Mouse (Mus musculus): Measurements from ENCODE around the gene Rpl28. TPM values are rescaled to one million over a fixed set of nuclear protein-coding genes. Genes with fewer than 3 reads are reported as not detected.

The Rpl28 gene
- polyA plus RNA-seq (2015; fragmentation: Illumina TruSeq; extraction: RNeasy Lipid Tissue Mini Kit (QIAGEN cat#74804); ENCODE audit: insufficient read depth, low read depth, low replicate concordance) = 480 TPM

DNA sequence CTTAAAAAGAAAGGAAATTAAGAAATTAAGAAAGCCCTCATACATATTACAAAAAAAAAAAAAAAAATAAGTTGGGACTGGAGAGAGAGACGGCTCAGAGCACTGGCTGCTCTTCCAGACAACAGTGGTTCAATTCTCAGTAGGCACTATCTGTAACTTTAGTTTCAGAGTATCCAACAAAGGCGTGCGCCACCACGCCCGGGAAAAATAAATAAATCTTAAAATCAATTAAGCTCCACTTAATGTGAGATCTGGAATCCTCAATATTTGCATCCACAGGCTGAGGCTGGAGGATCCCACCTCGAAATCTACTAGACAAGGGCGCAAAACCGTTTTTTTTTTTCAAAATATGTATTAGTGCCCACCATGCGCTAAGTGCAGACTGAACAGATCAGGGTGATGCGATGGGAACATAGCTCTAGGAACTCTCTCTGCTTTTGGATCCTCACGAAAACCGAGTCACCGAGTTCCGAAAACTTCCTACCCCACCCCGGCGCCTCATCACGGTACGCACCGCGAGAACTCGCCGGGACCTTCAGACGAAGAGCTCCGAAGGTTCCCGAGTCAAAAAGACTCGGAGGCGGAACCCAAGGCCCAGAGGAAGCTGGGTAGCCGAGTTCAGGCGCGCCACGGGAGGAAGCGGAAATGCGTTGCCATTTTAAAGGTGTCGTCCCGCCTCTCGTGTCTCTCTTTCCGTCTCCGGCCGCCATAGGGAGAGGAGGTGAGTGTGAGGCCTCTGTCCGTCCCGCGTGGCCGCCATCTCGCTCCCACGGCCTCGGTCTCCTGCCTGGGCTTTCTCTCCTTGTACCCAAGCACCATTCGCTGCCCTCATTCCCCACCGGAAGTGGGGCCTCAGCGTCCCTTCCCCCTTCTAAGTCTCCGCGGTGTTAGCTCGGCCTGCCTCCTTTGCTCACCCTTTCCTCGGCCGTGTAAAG is at the start of gene Rpl28:
TSS of gene Rpl28 (plus strand) at position 597 of the 935 bp plus-strand sequence.

DNA sequence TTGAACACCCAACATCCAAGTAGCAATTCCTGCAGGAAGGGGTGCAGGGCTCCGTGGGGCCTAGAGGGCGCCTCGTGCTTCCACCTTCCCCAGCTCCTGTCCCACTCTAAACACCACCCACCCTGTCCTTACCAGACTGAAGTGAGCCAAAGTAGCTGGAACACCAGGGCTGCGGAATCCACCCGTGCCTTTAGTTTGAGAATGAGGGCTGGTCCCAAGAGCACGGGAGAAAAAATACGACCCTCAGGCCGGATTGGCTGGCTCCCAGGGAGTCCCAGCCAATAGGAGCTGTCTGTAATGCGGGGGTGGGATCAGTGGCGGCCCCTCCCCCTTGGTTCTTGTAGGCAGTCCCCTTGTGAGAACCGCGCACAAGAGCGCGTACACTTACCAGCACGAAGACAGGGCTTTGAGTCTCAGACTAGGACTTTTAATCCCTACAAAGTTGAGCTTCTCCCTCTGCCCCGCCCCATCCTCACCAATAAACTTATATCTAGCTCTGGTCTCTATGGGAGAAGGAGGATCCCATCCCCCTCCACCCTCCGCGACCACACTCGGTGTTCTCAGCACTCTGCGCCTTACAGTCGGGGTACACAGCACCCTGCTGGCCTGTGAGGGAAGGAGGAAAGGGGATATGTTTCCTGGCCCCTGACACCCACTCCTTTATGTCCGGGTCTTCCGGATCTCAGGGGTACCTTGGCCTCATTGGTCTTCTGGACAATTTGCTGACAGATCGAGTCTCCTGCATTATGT is 39.7 kb upstream of the Rpl28 start, which contains the start of gene Cox6b2:
TSS of gene Cox6b2 (minus strand) at position 274 of the 750 bp plus-strand sequence.

DNA sequence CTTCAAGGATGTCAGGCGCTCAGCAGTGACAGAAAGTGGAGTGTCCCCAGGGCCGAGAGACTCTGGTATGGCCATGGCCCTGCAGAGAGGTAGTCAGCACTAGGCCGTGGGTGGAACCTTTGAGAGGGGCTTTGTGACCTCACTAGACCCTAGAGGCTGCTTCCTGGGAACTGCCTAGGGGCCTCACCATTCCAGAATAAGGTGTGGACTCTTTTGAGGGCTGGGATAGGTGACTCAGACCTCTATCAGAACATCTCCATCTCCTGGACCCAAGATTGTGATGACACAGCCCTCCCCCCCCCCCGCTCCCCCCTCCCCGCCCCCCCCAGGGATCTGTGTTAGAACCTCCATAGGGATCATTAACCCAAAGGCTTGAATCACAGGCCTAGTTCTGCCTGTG is 21.5 kb upstream of the Rpl28 start, which contains the start of gene Fam71e2:
TSS of gene Fam71e2 (minus strand) at position 101 of the 400 bp plus-strand sequence.

DNA sequence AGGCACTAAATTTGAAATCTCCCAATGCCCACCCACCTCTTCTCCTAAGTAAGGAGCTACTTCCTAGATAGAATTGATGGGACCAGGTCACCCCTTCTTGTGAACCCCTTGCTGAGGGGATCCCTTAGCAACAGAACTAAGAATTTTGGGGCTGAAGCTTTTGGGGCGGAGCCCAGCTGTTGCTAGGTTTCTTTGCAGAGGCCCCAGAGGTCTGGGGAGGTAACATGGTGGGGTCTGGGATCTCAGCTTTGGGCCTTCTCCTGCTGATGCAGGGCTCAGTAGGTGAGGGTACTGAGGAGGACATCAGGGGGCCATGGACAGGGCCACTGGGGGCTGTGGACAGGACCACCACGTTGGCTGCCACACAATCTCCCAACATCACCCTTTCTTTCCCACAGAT is 9.9 kb upstream of the Rpl28 start, which contains the start of the genes Il11 and Tmem190:
TSS of gene Il11 (minus strand) at position 101 of the 400 bp plus-strand sequence.
TSS of gene Tmem190 (plus strand) at position 179 of the 400 bp plus-strand sequence.

DNA sequence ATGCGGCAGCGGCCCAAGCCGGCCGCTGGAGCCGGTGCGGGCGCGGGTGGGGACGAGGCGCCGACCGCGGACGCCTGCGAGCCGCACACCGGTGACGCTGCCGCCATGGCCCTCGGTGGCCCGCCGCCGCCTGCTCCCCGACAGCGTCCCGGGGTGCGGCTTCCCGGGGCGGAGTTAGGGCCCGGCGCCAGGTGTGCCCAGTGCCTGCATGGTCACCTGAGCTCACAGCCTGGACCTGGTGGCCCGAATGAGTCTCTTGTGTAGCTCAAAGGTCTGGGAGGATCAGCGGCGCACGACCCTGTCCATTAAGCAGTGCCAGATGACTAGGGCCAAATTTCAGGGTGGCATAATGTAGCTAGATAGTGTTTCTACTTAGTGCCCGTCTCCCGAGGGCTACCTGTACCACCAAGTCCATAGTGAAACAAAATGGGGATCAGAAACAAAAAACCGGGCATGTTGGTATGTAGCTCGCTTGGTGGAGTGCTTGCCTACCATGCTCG is 3.2 kb upstream of the Rpl28 start, which contains the start of gene Tmem238:
TSS of gene Tmem238 (minus strand) at position 221 of the 500 bp plus-strand sequence.

DNA sequence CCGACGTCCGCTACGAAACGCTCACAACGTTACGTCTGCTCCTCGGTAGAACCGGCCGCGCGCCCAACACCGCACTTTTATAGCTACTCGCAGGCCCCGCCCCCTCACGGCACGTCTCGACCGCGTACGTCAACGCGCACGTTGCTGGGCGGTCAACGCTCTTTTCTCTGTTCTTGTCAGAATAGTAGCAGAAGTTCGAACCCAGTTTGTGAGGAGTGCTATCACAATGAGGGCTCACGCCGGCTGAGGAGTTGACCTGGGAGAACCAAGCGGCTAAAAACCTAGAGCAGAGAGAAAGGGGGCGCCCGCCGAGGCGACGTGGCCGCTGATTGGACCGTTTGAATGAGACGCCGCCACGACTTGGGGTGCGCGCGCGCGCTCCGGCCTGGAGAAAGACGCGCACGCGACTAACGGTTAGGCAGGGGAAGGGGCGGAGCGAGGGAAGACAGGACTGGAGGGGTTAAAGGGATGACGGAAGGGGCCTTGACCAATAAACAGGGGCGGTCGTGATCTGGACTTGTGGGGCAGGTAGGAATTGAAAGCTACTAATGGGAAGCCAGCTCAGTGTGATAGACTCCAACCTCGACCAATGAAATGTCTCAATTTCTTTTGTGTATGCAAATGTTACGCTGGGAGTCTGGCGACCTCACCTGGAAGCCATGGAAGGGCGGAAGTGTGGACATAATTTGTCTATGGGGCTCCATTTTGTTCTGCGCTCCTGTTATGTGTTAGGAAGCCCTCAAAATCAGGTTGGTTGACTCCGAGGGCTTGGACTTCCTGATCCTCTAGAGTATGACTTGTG is 19.8 kb downstream of the Rpl28 start, which contains the start of gene Ube2s:
TSS of gene Ube2s (minus strand) at position 288 of the 802 bp plus-strand sequence.

DNA sequence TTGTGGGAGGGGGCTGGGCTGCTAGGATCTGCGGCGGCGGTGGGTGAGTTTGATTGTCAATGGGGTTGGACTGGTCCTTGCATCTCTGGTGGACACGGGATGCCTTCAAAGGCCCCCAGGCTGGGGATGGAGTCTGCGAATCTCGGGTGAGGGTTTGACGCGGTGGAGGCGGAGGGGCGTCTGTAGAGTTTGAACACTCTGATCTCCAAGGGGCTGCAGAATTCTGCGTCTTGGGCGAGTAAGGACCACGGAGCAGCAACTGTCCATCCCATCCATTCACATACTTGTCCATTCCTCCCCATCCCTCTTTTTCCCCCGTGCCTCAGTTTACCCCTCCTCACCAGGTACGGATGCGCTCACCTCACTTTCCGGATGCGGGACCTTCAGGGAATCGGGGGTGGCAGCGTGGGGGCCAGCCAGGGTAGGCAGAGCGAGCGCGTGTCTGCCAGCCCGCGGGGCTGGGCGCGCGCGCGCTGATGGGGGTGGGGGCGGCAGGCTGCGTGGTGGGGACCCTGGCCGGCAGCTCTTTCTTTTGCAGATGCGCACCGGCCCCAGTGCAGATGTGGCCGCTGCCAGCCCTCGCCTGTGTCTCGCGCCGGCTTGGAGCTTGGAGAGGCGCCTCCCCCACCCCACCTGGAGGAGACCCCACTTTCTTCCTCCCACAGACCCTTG is 51.7 kb downstream of the Rpl28 start, which contains the start of gene Shisa7:
TSS of gene Shisa7 (minus strand) at position 452 of the 672 bp plus-strand sequence.

Other genes starting within 250 kb of the Rpl28 start
- gene Syt5, start 245.3 kb upstream of the Rpl28 start, polyA plus RNA-seq (2015; fragmentation: Illumina TruSeq; extraction: RNeasy Lipid Tissue Mini Kit (QIAGEN cat#74804); ENCODE audit: insufficient read depth, low read depth, low replicate concordance) = 2.9 TPM
- gene Ptprh, start 188.8 kb upstream of the Rpl28 start, polyA plus RNA-seq (2015; fragmentation: Illumina TruSeq; extraction: RNeasy Lipid Tissue Mini Kit (QIAGEN cat#74804); ENCODE audit: insufficient read depth, low read depth, low replicate concordance) = not detected
- 8.3 TPM for gene Tmem86b, start 161.5 kb upstream of the Rpl28 start, polyA plus RNA-seq (2015; fragmentation: Illumina TruSeq; extraction: RNeasy Lipid Tissue Mini Kit (QIAGEN cat#74804); ENCODE audit: insufficient read depth, low read depth, low replicate concordance)
- gene Ppp6r1, start 133.9 kb upstream of the Rpl28 start, polyA plus RNA-seq (2015; fragmentation: Illumina TruSeq; extraction: RNeasy Lipid Tissue Mini Kit (QIAGEN cat#74804); ENCODE audit: insufficient read depth, low read depth, low replicate concordance) = 12.0 TPM
- gene Hspbp1, start 107.8 kb upstream of the Rpl28 start, polyA plus RNA-seq (2015; fragmentation: Illumina TruSeq; extraction: RNeasy Lipid Tissue Mini Kit (QIAGEN cat#74804); ENCODE audit: insufficient read depth, low read depth, low replicate concordance) = 10.8 TPM
- 2.4 TPM for gene Brsk1, start 102.3 kb upstream of the Rpl28 start, polyA plus RNA-seq (2015; fragmentation: Illumina TruSeq; extraction: RNeasy Lipid Tissue Mini Kit (QIAGEN cat#74804); ENCODE audit: insufficient read depth, low read depth, low replicate concordance)
- not detected for gene Tmem150b, start 67.6 kb upstream of the Rpl28 start, polyA plus RNA-seq (2015; fragmentation: Illumina TruSeq; extraction: RNeasy Lipid Tissue Mini Kit (QIAGEN cat#74804); ENCODE audit: insufficient read depth, low read depth, low replicate concordance)
- gene Kmt5c, start 52.8 kb upstream of the Rpl28 start, polyA plus RNA-seq (2015; fragmentation: Illumina TruSeq; extraction: RNeasy Lipid Tissue Mini Kit (QIAGEN cat#74804); ENCODE audit: insufficient read depth, low read depth, low replicate concordance) = 21.1 TPM
- gene Cox6b2, start 39.8 kb upstream of the Rpl28 start, polyA plus RNA-seq (2015; fragmentation: Illumina TruSeq; extraction: RNeasy Lipid Tissue Mini Kit (QIAGEN cat#74804); ENCODE audit: insufficient read depth, low read depth, low replicate concordance) = 5.7 TPM
- not detected for gene Fam71e2, start 21.6 kb upstream of the Rpl28 start, polyA plus RNA-seq (2015; fragmentation: Illumina TruSeq; extraction: RNeasy Lipid Tissue Mini Kit (QIAGEN cat#74804); ENCODE audit: insufficient read depth, low read depth, low replicate concordance)
- gene Il11, start 10.0 kb upstream of the Rpl28 start, polyA plus RNA-seq (2015; fragmentation: Illumina TruSeq; extraction: RNeasy Lipid Tissue Mini Kit (QIAGEN cat#74804); ENCODE audit: insufficient read depth, low read depth, low replicate concordance) = not detected
- gene Tmem190, start 9.9 kb upstream of the Rpl28 start, polyA plus RNA-seq (2015; fragmentation: Illumina TruSeq; extraction: RNeasy Lipid Tissue Mini Kit (QIAGEN cat#74804); ENCODE audit: insufficient read depth, low read depth, low replicate concordance) = not detected
- 8.4 TPM for gene Tmem238, start 3.2 kb upstream of the Rpl28 start, polyA plus RNA-seq (2015; fragmentation: Illumina TruSeq; extraction: RNeasy Lipid Tissue Mini Kit (QIAGEN cat#74804); ENCODE audit: insufficient read depth, low read depth, low replicate concordance)
- 16.8 TPM for gene Ube2s, start 19.7 kb downstream of the Rpl28 start, polyA plus RNA-seq (2015; fragmentation: Illumina TruSeq; extraction: RNeasy Lipid Tissue Mini Kit (QIAGEN cat#74804); ENCODE audit: insufficient read depth, low read depth, low replicate concordance)
- gene Shisa7, start 51.8 kb downstream of the Rpl28 start, polyA plus RNA-seq (2015; fragmentation: Illumina TruSeq; extraction: RNeasy Lipid Tissue Mini Kit (QIAGEN cat#74804); ENCODE audit: insufficient read depth, low read depth, low replicate concordance) = 0.30 TPM
- 12.2 TPM for gene Isoc2b, start 77.4 kb downstream of the Rpl28 start, polyA plus RNA-seq (2015; fragmentation: Illumina TruSeq; extraction: RNeasy Lipid Tissue Mini Kit (QIAGEN cat#74804); ENCODE audit: insufficient read depth, low read depth, low replicate concordance)
- 9.6 TPM for gene Isoc2a, start 84.3 kb downstream of the Rpl28 start, polyA plus RNA-seq (2015; fragmentation: Illumina TruSeq; extraction: RNeasy Lipid Tissue Mini Kit (QIAGEN cat#74804); ENCODE audit: insufficient read depth, low read depth, low replicate concordance)
- gene Gm36210, start 113.6 kb downstream of the Rpl28 start, polyA plus RNA-seq (2015; fragmentation: Illumina TruSeq; extraction: RNeasy Lipid Tissue Mini Kit (QIAGEN cat#74804); ENCODE audit: insufficient read depth, low read depth, low replicate concordance) = not detected
- 1.4 TPM for gene Zfp628, start 122.3 kb downstream of the Rpl28 start, polyA plus RNA-seq (2015; fragmentation: Illumina TruSeq; extraction: RNeasy Lipid Tissue Mini Kit (QIAGEN cat#74804); ENCODE audit: insufficient read depth, low read depth, low replicate concordance)
- 4.6 TPM for gene Nat14, start 129.2 kb downstream of the Rpl28 start, polyA plus RNA-seq (2015; fragmentation: Illumina TruSeq; extraction: RNeasy Lipid Tissue Mini Kit (QIAGEN cat#74804); ENCODE audit: insufficient read depth, low read depth, low replicate concordance)
- gene Ssc5d, start 132.9 kb downstream of the Rpl28 start, polyA plus RNA-seq (2015; fragmentation: Illumina TruSeq; extraction: RNeasy Lipid Tissue Mini Kit (QIAGEN cat#74804); ENCODE audit: insufficient read depth, low read depth, low replicate concordance) = 1.2 TPM
- not detected for gene Sbk2, start 171.5 kb downstream of the Rpl28 start, polyA plus RNA-seq (2015; fragmentation: Illumina TruSeq; extraction: RNeasy Lipid Tissue Mini Kit (QIAGEN cat#74804); ENCODE audit: insufficient read depth, low read depth, low replicate concordance)
- not detected for gene Sbk3, start 178.3 kb downstream of the Rpl28 start, polyA plus RNA-seq (2015; fragmentation: Illumina TruSeq; extraction: RNeasy Lipid Tissue Mini Kit (QIAGEN cat#74804); ENCODE audit: insufficient read depth, low read depth, low replicate concordance)
- 41.7 TPM for gene Zfp579, start 203.3 kb downstream of the Rpl28 start, polyA plus RNA-seq (2015; fragmentation: Illumina TruSeq; extraction: RNeasy Lipid Tissue Mini Kit (QIAGEN cat#74804); ENCODE audit: insufficient read depth, low read depth, low replicate concordance)
- gene Zfp524, start 221.5 kb downstream of the Rpl28 start, polyA plus RNA-seq (2015; fragmentation: Illumina TruSeq; extraction: RNeasy Lipid Tissue Mini Kit (QIAGEN cat#74804); ENCODE audit: insufficient read depth, low read depth, low replicate concordance) = 7.4 TPM
- gene Fiz1, start 221.8 kb downstream of the Rpl28 start, polyA plus RNA-seq (2015; fragmentation: Illumina TruSeq; extraction: RNeasy Lipid Tissue Mini Kit (QIAGEN cat#74804); ENCODE audit: insufficient read depth, low read depth, low replicate concordance) = 6.8 TPM
- not detected for gene Gm44973, start 222.6 kb downstream of the Rpl28 start, polyA plus RNA-seq (2015; fragmentation: Illumina TruSeq; extraction: RNeasy Lipid Tissue Mini Kit (QIAGEN cat#74804); ENCODE audit: insufficient read depth, low read depth, low replicate concordance)
- gene Zfp865, start 227.5 kb downstream of the Rpl28 start, polyA plus RNA-seq (2015; fragmentation: Illumina TruSeq; extraction: RNeasy Lipid Tissue Mini Kit (QIAGEN cat#74804); ENCODE audit: insufficient read depth, low read depth, low replicate concordance) = 5.3 TPM
- not detected for gene Ccdc106, start 227.7 kb downstream of the Rpl28 start, polyA plus RNA-seq (2015; fragmentation: Illumina TruSeq; extraction: RNeasy Lipid Tissue Mini Kit (QIAGEN cat#74804); ENCODE audit: insufficient read depth, low read depth, low replicate concordance)
- not detected for gene 4632433K11Rik, start 241.2 kb downstream of the Rpl28 start, polyA plus RNA-seq (2015; fragmentation: Illumina TruSeq; extraction: RNeasy Lipid Tissue Mini Kit (QIAGEN cat#74804); ENCODE audit: insufficient read depth, low read depth, low replicate concordance)
- gene Zfp784, start 245.6 kb downstream of the Rpl28 start, polyA plus RNA-seq (2015; fragmentation: Illumina TruSeq; extraction: RNeasy Lipid Tissue Mini Kit (QIAGEN cat#74804); ENCODE audit: insufficient read depth, low read depth, low replicate concordance) = 0.63 TPM